Comparison of ENCODE assay signal across 17 mouse cellular contexts in the genomic region with DNA sequence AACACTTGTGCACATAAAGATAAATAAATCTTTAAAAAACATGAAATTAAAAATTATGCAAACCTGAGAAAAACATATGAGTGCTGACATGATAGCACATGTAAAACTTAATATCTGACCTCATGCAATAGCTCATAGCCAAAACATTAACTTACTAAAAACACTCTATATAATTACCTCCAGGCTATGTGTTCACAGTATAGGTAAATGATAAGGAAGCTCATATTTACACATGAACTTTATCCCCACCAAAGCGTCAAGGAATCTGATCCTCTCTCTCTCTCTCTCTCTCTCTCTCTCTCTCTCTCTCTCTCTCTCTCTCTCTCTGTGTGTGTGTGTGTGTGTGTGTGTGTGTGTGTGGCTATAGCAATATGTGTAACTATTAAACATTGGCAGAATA.
"Had no signal": no experiment of that assay in that cellular context is flagged by ENCODE, and none has a peak within 500 bp of the region (broad histone marks: within the 10 kb centered on the region; RNA-seq: fewer than 3 reads in every experiment).

No protein-coding gene starts in this region.

- DNase-seq: retina, postnatal 1 day; right cerebral cortex, adult 18-20 months; right cerebral cortex, postnatal 14 days; right cerebral cortex, postnatal 25 days; right cerebral cortex, postnatal 4 days; spleen, adult 18-20 months; thymus, adult 18-20 months; thymus, adult 2 months; thymus, postnatal 14 days; thymus, postnatal 25 days; thymus, postnatal 36 days; thymus, postnatal 4 days had no signal

- H3K4me3 ChIP-seq: neural tube, embryonic 12.5 days; neural tube, embryonic 13.5 days; neural tube, embryonic 15.5 days; stomach, embryonic 15.5 days had no signal

- H3K4me1 ChIP-seq: neural tube, embryonic 12.5 days; neural tube, embryonic 13.5 days; neural tube, embryonic 15.5 days; stomach, embryonic 15.5 days had no signal

- H3K9me3 ChIP-seq: neural tube, embryonic 12.5 days; neural tube, embryonic 13.5 days; neural tube, embryonic 15.5 days; stomach, embryonic 15.5 days had no signal

- H3K27ac ChIP-seq: neural tube, embryonic 12.5 days; neural tube, embryonic 13.5 days; neural tube, embryonic 15.5 days; stomach, embryonic 15.5 days; stomach, postnatal 0 days had no signal

- H3K36me3 ChIP-seq: neural tube, embryonic 12.5 days; neural tube, embryonic 13.5 days; neural tube, embryonic 15.5 days; stomach, embryonic 15.5 days had no signal

- H3K9ac ChIP-seq: neural tube, embryonic 12.5 days; neural tube, embryonic 13.5 days; neural tube, embryonic 15.5 days; stomach, embryonic 15.5 days had no signal

- H3K27me3 ChIP-seq: neural tube, embryonic 12.5 days; neural tube, embryonic 13.5 days; neural tube, embryonic 15.5 days; stomach, embryonic 15.5 days had no signal

- H3K4me2 ChIP-seq: neural tube, embryonic 12.5 days; neural tube, embryonic 13.5 days; neural tube, embryonic 15.5 days; stomach, embryonic 15.5 days had no signal
